24 mouse cellular contexts compared by ENCODE assay signal in genomic region chr4:139007353-139007752, GRCm38 (mm10). TPM values are rescaled to one million over a fixed set of nuclear protein-coding genes. Genes with fewer than 3 reads are reported as not detected.
"Had no signal": no experiment of that assay in that cellular context is flagged by ENCODE, and none has a peak within 500 bp of the region (broad histone marks: within the 10 kb centered on the region; RNA-seq: fewer than 3 reads in every experiment).

No protein-coding gene starts in this region.

- H3K27ac ChIP-seq: kidney, embryonic 15.5 days; limb, embryonic 15.5 days; liver, embryonic 13.5 days; lung, embryonic 15.5 days; macrophage; midbrain, embryonic 15.5 days; neural tube, embryonic 12.5 days had no signal

- H3K36me3 ChIP-seq: kidney, embryonic 15.5 days; limb, embryonic 15.5 days; liver, embryonic 13.5 days; lung, embryonic 15.5 days; midbrain, embryonic 15.5 days; neural tube, embryonic 12.5 days had no signal

- H3K27me3 ChIP-seq: limb, embryonic 15.5 days; liver, embryonic 13.5 days; lung, embryonic 15.5 days; midbrain, embryonic 15.5 days; neural tube, embryonic 12.5 days had no signal

- ATAC-seq: liver, postnatal 0 days; midbrain, embryonic 15.5 days had no signal

- DNase-seq: kidney, adult 18-20 months; kidney, postnatal 14 days; liver, embryonic 13.5 days; liver, postnatal 0 days; lung, postnatal 14 days; spleen, adult 18-20 months; thymus, adult 2 months; thymus, postnatal 25 days had no signal

- H3K9me3 ChIP-seq: kidney, embryonic 15.5 days; limb, embryonic 15.5 days; liver, embryonic 13.5 days; lung, embryonic 15.5 days; megakaryocyte, embryonic 14.5 days; midbrain, embryonic 15.5 days; neural tube, embryonic 12.5 days had no signal

- H3K4me2 ChIP-seq: kidney, embryonic 15.5 days; limb, embryonic 15.5 days; liver, embryonic 13.5 days; lung, embryonic 15.5 days; midbrain, embryonic 11.5 days; midbrain, embryonic 15.5 days; neural tube, embryonic 12.5 days had no signal

- H3K9ac ChIP-seq: kidney, embryonic 15.5 days; limb, embryonic 15.5 days; liver, embryonic 13.5 days; liver, postnatal 0 days; lung, embryonic 15.5 days; midbrain, embryonic 15.5 days; neural tube, embryonic 12.5 days had no signal

- H3K4me1 ChIP-seq: limb, embryonic 15.5 days; liver, embryonic 13.5 days; lung, embryonic 15.5 days; megakaryocyte, embryonic 14.5 days had no signal

- H3K4me3 ChIP-seq: kidney, embryonic 15.5 days; limb, embryonic 15.5 days; liver, embryonic 13.5 days; lung, embryonic 15.5 days; megakaryocyte, embryonic 14.5 days; midbrain, embryonic 15.5 days; neural tube, embryonic 12.5 days had no signal

RNA-seq across cellular contexts. Expression of gene Rnf186, which starts 40.4 kb away (rescaled TPM):
- total RNA-seq: layer of hippocampus, adult 8-10 months; layer of hippocampus, postnatal 14 days; left cerebral cortex, adult 18-20 months; left cerebral cortex, postnatal 14 days; monocyte, adult 5-6 weeks; neutrophil, adult 5-6 weeks had no signal
- polyA plus RNA-seq: limb, embryonic 11.5 days; macrophage; midbrain, embryonic 11.5 days; neural tube, embryonic 12.5 days; testis, adult 2 months had no signal
